17 mouse cellular contexts compared by ENCODE assay signal in the genomic region with DNA sequence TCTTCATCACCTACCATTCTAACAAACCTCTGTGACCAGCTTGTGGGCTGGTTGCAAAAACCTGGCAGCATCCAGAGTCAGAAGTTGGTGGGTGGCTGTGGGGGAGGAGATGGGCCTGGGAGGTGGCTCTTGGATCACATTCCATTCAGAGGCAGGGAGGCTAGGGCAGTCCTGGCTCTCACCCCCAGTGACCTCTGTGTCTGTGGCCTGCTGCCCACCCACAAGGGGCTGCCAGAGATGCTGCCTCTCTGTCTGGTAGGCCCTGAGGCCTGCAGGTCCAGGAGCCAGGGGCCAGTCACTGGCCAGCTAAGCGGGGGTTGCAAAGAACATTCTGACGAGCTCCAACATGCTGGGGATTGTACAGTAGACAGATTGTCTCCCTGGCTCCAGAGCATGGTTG. TPM values are rescaled to one million over a fixed set of nuclear protein-coding genes. Genes with fewer than 3 reads are reported as not detected.
"Had no signal": no experiment of that assay in that cellular context is flagged by ENCODE, and none has a peak within 500 bp of the region (broad histone marks: within the 10 kb centered on the region; RNA-seq: fewer than 3 reads in every experiment).

No protein-coding gene starts in this region.

- H3K36me3 ChIP-seq: midbrain, embryonic 10.5 days; midbrain, embryonic 12.5 days; neural tube, embryonic 12.5 days; stomach, embryonic 15.5 days had no signal

- H3K4me3 ChIP-seq: midbrain, embryonic 12.5 days; neural tube, embryonic 12.5 days; stomach, embryonic 15.5 days had no signal

- H3K9me3 ChIP-seq: midbrain, embryonic 10.5 days; midbrain, embryonic 12.5 days; neural tube, embryonic 12.5 days; stomach, embryonic 15.5 days had no signal

- H3K9ac ChIP-seq: liver, embryonic 14.5 days; lung, embryonic 14.5 days; midbrain, embryonic 12.5 days; stomach, embryonic 15.5 days had no signal

- ATAC-seq: midbrain, embryonic 16.5 days had no signal

- DNase-seq: lung, adult 18-20 months; lung, embryonic 14.5 days; lung, postnatal 10 days; lung, postnatal 4 days; midbrain, embryonic 14.5 days; right cerebral cortex, postnatal 14 days; thymus, adult 2 months; thymus, postnatal 25 days had no signal

- H3K27ac ChIP-seq: liver, embryonic 14.5 days; midbrain, embryonic 10.5 days; midbrain, embryonic 12.5 days; neural tube, embryonic 12.5 days; stomach, embryonic 15.5 days; stomach, postnatal 0 days had no signal

RNA-seq across cellular contexts. Expression of a gene that starts 0.7 kb away (rescaled TPM):
- total RNA-seq: megakaryocyte-erythroid progenitor cell, adult 5-6 weeks; neutrophil, adult 5-6 weeks had no signal

RNA-seq across cellular contexts. Expression of a gene that starts 27.2 kb away (rescaled TPM):
- total RNA-seq: megakaryocyte-erythroid progenitor cell, adult 5-6 weeks; neutrophil, adult 5-6 weeks had no signal
